Mouse (Mus musculus) left cerebral cortex, postnatal 36 days (tissue): ENCODE data around the gene Zfand3. TPM values are rescaled to one million over a fixed set of nuclear protein-coding genes. Genes with fewer than 3 reads are reported as not detected.

Experiments
- DNase-seq, 2 experiments: peaks; one replicate each; pipeline ENCODE4 v3.0.0; 2021 to 2022; ENCODE audit warnings: low spot score in 2 of 2, mixed read lengths in 1 of 2
- intact Hi-C: fragments of 180-260 bp; cut with DNase I; formaldehyde crosslinking; loops from one replicate; pipeline ENCODE4 v1.15.1; 2025
- total RNA-seq, 2 experiments: library from RNA; stranded (reverse); gene quantifications; 2 replicates each; pipeline ENCODE4 v1.2.3; 2021

Zfand3 gene
- total RNA-seq, 2 experiments from 2014 or later: 107 to 120 TPM

- DNase-seq: no peak
- intact Hi-C loops: no loop called here
Measured at GRCm38 (mm10) chr17:29994459-29994858, 10.1 kb upstream of the Zfand3 start.

DNA sequence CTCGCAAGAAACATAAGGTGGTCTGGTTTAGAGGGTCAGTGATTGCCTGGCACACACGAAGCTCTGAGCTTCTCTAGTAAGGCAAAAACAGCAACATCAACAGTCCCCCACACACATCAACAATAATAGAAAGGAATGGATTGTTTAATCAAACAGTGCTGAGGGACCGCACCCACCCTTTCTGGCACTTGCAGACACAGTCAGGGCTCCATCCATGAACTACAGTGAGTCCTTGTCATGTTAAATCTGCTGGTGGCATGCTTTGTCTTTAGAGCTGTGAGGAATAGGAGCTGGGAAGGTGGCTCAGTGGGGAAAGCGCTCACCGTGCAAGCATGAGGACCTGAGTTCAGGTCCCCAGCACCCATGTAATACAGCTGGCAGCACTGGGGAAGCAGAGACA is 8.5 kb upstream of the Zfand3 start:
- no peak for DNase-seq
- intact Hi-C loops: no loop called here

DNA sequence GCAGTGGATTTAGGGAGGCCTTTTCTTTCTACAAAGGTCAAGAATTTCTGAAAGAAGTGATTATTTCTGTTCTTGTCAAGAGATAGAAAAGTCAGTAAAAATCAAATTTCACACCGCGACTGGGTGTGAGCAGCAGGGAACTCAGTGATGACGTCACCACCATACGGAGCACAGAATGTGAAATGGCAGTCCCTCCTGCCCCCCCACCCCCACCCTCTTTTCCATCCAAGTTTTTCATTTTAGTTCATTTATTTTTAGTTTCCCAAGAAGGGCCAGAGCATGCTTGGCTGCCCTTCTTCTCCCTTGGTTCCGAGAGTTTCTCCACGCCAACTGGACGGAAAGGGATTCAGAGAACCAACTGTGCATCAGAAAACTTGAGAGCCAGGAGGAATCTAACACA is 6.8 kb upstream of the Zfand3 start:
- intact Hi-C loops: no loop called here
- DNase-seq: no peak

DNA sequence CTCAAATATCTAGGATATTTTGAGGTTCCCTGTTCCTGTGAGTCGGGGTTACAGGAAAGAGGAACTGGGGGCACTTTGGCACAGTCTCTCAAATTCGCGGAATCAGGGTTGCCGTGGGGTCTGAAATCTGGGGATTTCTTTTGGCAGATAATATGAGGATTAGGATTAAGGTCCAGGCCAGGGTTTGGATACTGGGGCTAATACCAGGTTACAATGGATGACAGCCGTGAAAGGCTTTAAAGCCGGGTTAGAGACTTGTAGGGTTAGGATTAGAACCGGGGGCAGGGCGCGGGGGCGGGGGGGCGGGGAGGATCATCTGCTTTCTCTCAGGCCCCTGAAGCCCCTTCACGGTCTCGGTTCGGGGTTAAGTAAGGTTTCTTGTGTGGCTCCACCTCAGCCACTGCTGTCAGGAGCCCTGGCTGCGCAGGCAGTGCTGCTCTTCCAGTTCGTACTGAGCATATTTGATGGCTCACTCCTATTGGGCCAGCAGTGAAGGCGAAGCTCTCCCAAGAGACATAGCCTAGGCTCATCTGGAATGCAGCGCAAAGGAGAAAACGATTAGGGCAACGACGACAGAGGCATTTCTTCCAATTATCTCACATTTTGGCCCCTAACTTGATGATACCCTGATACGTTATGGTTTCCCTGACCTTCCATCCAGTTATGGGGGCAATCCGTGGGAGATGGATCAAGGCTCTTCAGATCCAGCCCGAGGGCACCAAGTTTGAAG is 5.8 kb upstream of the Zfand3 start:
- DNase-seq: no peak
- intact Hi-C loops: no loop called here

DNA sequence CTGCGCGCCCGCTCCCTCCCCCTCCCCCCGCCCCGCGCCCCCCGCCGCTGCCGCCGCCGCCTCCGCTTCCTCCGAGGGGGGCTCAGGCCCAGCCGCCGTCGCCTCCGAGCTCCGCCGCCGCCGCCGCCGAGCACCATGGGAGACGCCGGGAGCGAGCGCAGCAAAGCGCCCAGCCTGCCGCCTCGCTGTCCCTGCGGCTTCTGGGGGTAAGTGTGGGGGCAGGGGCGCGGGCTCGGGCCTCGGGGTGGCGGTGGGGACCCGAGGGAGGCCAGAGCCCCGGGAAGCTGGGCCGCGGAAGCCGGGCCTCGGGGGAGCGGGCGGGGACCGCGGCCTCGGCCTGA is 540 bp downstream of the Zfand3 start:
- no peak for DNase-seq
- intact Hi-C loops: no loop called here

DNA sequence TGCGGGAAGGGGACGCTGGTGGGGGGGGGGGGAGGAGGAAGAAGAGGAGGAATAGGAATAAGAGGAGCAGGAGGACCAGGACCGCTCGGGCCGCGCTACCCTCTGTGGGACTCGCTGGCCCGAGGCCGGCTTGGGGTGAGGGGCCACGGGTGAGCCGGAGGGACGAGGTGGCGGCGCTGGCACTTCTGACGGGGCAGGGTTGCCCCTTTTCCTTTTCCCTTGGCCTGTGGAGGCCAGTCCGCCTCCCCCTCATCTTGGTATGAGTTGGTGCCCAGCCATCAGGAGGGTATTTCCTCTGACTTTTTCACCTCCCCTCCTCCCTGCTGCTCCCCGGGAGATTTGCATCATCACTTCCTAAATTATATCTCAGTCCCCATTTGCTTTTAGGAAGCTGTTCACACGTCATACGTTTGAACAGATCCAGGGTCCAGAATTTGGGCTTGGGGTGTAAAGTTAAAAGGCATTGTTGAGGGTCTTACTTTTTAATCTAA is 963 bp downstream of the Zfand3 start:
- intact Hi-C loops: no loop called here
- no peak for DNase-seq

DNA sequence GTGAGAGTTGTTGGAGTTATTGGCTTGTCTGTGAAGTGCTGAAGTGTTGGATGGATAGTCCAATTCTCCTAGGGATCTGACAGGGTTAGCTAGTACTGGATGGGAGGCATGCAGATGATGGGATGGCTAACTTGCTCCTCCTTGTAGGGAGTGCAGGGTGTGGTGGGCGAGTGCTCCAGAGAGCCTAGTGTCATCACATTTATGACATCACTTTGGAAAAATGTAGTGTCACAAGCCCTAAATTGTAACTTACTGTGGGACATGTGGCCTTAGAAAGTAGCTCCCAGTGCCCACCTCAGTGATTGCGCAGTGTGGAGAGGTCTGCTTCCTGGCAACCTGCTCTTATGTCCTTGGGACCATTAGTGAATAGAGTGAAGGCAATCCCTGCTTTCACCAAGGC is 2.3 kb downstream of the Zfand3 start:
- DNase-seq: no peak
- intact Hi-C loops: no loop called here

DNA sequence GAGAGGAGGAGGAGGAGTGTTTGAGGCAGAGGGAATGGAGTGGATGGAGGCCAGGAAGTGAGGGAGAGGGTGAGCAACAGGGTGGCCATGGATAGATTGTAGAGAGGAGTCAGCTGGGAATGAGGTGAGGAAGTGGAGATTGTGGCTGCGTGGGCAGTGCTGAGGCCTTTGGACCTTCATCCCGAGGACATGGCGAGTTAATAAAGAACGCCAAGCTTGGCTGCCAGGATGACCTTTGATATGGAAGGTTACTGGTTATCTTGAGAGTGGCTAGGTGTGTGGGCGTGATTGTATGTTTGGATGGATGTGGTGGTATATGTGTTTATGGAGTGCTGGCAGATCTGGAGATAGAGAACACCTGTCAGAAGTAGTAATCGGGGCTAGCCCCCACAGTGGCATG is 3.4 kb downstream of the Zfand3 start:
- intact Hi-C loops: no loop called here
- no peak for DNase-seq

GRCm38 (mm10) chr17:30008392-30008791 is 3.9 kb downstream of the Zfand3 start:
- DNase-seq: no peak
- intact Hi-C loops: no loop called here

GRCm38 (mm10) chr17:30014660-30015059 is 10.1 kb downstream of the Zfand3 start:
- DNase-seq: no peak
- intact Hi-C loops: no loop called here

DNA sequence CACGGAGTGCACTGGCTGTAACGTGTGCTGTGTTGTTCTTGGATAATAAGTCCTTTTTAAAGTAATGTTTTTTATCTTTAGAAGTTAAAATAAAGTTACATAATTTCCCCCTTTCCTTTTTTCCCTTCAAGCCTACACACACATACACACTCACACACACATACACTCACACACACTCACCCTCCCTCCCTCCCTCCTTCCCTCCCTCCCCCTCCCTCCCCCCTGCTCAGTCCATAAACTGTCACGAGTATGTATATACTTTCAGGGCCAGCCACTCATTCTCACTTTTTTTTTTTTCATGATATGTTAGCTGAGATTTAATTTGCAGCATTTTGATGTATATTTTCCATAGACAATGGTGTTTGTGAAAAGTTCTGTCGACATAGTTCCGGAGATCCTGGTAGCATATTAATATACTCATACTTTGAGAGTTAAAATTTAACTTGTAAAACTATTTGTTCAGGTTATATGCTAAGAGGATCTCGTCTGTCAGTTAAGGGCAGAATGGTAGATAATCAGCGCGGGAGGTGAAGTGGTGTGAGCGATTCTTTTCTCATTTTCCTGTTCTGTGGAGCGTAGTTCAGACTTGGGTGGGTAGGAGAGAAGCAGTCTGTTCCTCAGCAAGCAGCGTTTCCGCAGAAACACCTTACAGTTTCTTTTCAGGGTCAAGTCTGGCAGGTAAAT is 14.5 kb downstream of the Zfand3 start:
- DNase-seq: no peak

DNA sequence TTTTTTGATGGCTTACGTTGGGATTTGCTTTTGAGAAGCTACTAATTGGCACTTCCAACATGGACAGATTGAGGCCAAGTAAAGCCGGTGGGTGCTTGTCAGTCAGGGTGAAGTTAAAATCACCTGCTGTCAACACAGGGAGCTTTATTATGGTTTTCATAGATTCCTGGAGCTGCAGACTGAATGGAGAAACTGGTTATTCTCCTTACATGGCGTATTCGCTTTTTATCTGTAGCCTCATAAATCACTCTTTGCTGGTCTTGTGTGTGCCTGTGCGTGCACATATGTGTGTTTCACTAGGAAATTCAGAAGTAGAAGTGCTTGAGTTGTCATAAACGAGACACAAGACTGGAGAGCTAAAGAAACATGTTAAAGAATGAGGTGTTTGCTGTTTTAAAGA is 15.4 kb downstream of the Zfand3 start:
- DNase-seq: no peak
- intact Hi-C loops: no loop called here

More for the DNA sequence above, 14.5 kb downstream of the Zfand3 start:
- intact Hi-C loops: no loop called here

DNA sequence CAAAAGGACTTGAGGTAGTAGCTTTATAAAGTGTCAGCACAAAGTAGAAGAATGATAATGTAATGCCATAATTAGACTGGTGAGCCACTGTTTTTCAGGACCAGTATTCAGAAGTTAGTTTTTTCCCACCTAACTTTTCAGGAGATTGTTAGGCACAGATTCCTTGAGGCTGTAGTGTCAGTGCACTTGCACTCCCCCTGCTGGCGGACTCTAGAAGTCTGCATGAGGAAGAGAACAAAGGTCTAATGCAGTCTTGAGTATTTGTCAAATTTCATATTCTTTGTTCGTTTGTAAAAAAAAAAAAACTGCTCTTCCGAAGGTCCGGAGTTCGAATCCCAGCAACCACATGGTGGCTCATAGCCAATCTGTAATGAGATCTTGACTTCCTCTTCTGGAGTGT is 20.1 kb downstream of the Zfand3 start:
- DNase-seq: peak; percentile 39 to 56
- intact Hi-C loops: loop anchor here (5.0 kb wide), 1 partner anchor 47 kb away; no protein-coding TSS in a partner anchor

- DNase-seq: no peak
- intact Hi-C loops: loop anchor here (5.0 kb wide), 1 partner anchor 49 kb away; no protein-coding TSS in a partner anchor
Measured at GRCm38 (mm10) chr17:30026617-30027016, 22.1 kb downstream of the Zfand3 start.

DNA sequence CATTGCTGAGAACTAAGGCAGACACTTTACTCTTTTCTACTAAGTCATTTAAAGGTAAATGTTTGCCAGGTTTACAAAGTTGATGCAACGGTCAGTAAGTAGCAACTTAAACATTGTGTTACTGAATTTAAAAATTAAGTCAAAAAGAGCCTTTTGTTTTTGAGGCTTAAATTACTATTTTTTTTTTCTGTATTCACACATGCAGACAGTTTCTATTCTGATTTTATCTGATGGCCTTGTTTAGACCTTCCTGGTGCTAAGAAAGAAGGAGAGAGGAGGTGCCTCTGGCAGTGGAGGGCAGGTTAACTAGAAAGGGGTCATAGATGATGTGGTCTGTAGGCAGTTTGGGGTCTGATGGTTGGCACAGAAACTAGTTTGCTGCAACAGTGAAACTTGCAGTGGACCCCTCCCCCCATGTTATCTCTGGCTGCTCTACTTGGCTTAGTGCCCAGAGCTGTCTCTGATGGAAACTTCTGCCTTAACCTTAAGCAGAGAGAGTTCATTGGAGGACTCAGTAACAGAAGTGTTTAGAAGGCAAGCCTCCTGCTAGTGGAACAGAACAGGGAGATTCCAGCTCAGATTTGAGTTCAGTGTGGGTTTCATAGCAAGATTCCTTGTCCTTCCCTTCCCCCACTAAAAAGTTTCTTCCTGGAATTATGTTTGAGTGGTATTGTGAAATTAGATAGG is 23.0 kb downstream of the Zfand3 start:
- no peak for DNase-seq
- intact Hi-C loops: loop anchor here (5.0 kb wide), 1 partner anchor 50 kb away; no protein-coding TSS in a partner anchor

GRCm38 (mm10) chr17:30029633-30030226 is 25.2 kb downstream of the Zfand3 start:
- intact Hi-C loops: loop anchor here (5.0 kb wide), 1 partner anchor 52 kb away; no protein-coding TSS in a partner anchor
- no peak for DNase-seq

DNA sequence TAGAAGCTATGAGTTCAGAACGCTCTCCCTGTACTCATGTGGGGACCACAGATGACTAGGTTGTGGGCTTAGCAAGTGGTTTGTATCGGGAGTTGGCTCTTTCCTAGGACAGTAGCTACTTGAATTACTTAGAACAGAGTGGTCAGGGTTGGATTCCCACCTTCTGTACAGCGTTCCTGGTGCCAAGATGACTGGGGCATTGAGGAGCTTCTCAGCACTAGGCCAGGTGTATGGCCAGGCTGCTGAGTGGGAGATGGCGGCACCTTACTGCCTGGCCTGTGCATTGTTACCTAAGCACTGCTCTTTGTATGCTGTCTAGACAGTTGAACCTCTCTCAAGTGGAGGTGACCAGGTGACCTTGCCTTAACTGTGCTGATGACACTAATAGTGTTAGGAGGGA is 28.3 kb downstream of the Zfand3 start:
- DNase-seq: no peak
- intact Hi-C loops: no loop called here

- no peak for DNase-seq
- intact Hi-C loops: no loop called here
Measured at GRCm38 (mm10) chr17:30033991-30034390, 29.5 kb downstream of the Zfand3 start.

DNA sequence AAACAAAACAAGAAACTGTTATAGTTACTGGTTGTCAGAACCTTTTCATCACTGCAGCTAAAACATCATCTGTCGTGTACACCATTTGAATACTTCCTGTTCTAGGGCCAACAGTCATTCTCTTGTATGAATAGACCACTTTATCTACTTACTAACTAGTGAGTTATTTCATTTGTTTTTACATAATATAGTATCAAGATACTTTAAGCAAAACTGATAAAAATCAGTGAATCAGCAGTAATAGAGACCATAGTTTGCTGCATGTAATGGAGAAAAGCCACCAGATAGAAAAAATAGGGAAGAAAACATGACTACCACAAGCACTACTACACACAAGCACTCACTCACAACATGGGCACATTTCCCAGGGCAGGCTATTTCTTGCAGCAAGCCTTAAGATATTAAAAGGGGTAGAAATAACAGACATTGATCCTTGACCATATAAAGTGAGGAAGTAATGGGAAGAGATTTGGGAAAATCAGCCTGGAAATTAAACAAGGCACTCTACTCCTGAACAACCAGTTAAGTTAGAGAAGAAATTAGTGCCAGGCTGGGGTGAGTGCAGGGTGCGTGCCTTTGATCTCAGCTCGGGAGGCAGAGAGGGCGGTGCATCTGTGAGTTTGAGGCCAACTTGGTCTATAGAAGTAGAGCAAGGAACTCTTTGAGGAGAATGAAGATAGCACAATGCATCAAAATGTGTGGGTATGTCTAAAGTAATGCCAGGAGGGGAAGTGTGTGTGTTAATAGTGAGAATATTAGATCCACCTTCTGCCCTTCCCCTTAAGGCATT is 30.9 kb downstream of the Zfand3 start:
- intact Hi-C loops: no loop called here
- DNase-seq: no peak
